Comparison of ENCODE assay signal across 18 mouse cellular contexts in the genomic region with DNA sequence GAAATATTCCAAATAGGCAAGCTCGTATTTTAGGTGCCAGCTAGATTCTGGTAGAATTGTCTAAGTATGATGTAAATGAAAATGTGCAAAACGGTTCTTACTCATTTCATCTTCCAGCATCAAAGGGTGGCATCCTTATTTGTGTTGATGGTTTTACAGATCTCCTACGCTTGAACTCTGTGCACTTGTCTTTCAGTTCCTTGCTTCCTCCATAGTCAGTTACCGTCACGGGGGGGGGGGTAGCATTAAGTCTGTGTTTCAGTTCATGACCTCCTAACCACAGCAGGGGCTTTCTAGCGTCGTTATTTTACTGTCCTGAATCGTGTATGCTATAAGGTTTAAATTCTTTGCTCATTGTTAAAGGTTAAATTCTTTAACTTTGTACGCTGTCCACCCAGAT.
"Had no signal": no experiment of that assay in that cellular context is flagged by ENCODE, and none has a peak within 500 bp of the region (broad histone marks: within the 10 kb centered on the region; RNA-seq: fewer than 3 reads in every experiment).

No protein-coding gene starts in this region.

- H3K36me3 ChIP-seq: stomach, embryonic 15.5 days had no signal

- H3K4me3 ChIP-seq: kidney, embryonic 15.5 days; left cerebral cortex, adult 2 months; liver, embryonic 13.5 days; midbrain, embryonic 10.5 days; midbrain, embryonic 13.5 days; myocyte; stomach, embryonic 15.5 days had no signal

- H3K27me3 ChIP-seq: kidney, embryonic 15.5 days; liver, embryonic 13.5 days; midbrain, embryonic 13.5 days; stomach, embryonic 15.5 days had no signal

- ATAC-seq: midbrain, embryonic 13.5 days; midbrain, embryonic 16.5 days had no signal

- H3K4me1 ChIP-seq: kidney, embryonic 15.5 days; stomach, embryonic 15.5 days had no signal

- H3K9ac ChIP-seq: kidney, embryonic 15.5 days; liver, embryonic 13.5 days; midbrain, embryonic 13.5 days; stomach, embryonic 15.5 days had no signal

- H3K9me3 ChIP-seq: kidney, embryonic 15.5 days; liver, embryonic 13.5 days; midbrain, embryonic 10.5 days; midbrain, embryonic 13.5 days; stomach, embryonic 15.5 days had no signal

- H3K27ac ChIP-seq: kidney, embryonic 15.5 days; left cerebral cortex, adult 2 months; liver, embryonic 13.5 days; macrophage; midbrain, embryonic 10.5 days; midbrain, embryonic 13.5 days; stomach, embryonic 15.5 days had no signal

- DNase-seq: kidney, adult 8-10 months; kidney, postnatal 10 days; kidney, postnatal 36 days; layer of hippocampus, postnatal 36 days; liver, embryonic 13.5 days; lung, adult 2 months; right cerebral cortex, adult 18-20 months; right cerebral cortex, postnatal 14 days; right cerebral cortex, postnatal 4 days; thymus, postnatal 36 days had no signal
